Mouse (Mus musculus) kidney, embryonic 14.5 days (tissue): ENCODE data around the gene Heatr5b. TPM values are rescaled to one million over a fixed set of nuclear protein-coding genes. Genes with fewer than 3 reads are reported as not detected.

Source experiments
- ATAC-seq: fragments of 200-750 bp; cut with Nextera tagmentation; 2 replicates; pipeline ENCODE4 v1.8.0; 2017; ENCODE audit warnings: moderate number of reproducible peaks, mild to moderate bottlenecking, moderate TSS enrichment, moderate library complexity; ENCODE audit not compliant: low FRiP score, low TSS enrichment
- H3K27ac ChIP-seq: fragments of 300-500 bp; sonication (generic); 2 replicates; pipeline ENCODE4 v1.5.1; 2014; ENCODE audit warnings: low read depth, mild to moderate bottlenecking, low read length, moderate library complexity, mixed read lengths
- H3K27me3 ChIP-seq: fragments of 300-500 bp; sonication (generic); 2 replicates; pipeline ENCODE4 v1.6.1; 2014; ENCODE audit warnings: mild to moderate bottlenecking, low read length; ENCODE audit not compliant: control insufficient read depth, insufficient read depth
- H3K36me3 ChIP-seq: fragments of 300-500 bp; sonication (generic); 2 replicates; pipeline ENCODE4 v1.6.1; 2014; ENCODE audit warnings: low read length, mixed read lengths; ENCODE audit not compliant: control insufficient read depth, insufficient read depth
- H3K4me1 ChIP-seq: fragments of 300-500 bp; sonication (generic); 2 replicates; pipeline ENCODE4 v1.6.1; 2014; ENCODE audit warnings: low read length, mixed read lengths; ENCODE audit not compliant: control insufficient read depth, insufficient read depth
- H3K4me2 ChIP-seq: fragments of 300-500 bp; sonication (generic); replicated peaks from 2 replicates; pipeline ENCODE4 v1.6.1; 2014; ENCODE audit warnings: low read depth, mild to moderate bottlenecking, low read length
- H3K4me3 ChIP-seq: fragments of 300-500 bp; sonication (generic); 2 replicates; pipeline ENCODE4 v1.5.1; 2014; ENCODE audit warnings: mild to moderate bottlenecking, low read length
- H3K9ac ChIP-seq: fragments of 300-500 bp; sonication (generic); 2 replicates; pipeline ENCODE4 v1.6.1; 2014; ENCODE audit warnings: low read depth, mild to moderate bottlenecking, low read length, moderate library complexity
- H3K9me3 ChIP-seq: fragments of 300-500 bp; sonication (generic); 2 replicates; pipeline ENCODE4 v1.6.1; 2016; ENCODE audit warnings: low read length; ENCODE audit not compliant: control insufficient read depth
- WGBS: fragments of 180-500 bp; shearing (Covaris S2); extraction: QIAGEN DNeasy Blood & Tissue Kit; methylation state at CpG from one replicate; pipeline ENCODE4 v1.1.7; 2014; 5-methylcytosine and 5-hydroxymethylcytosine counted together
- polyA plus RNA-seq: library from polyadenylated mRNA; unstranded; fragments of >200 nt; fragmentation: Nextera tagmentation; extraction: Ambion mirVana; gene quantifications from 2 replicates; pipeline ENCODE4 v1.2.1, GENCODE M21; 2014

Heatr5b gene
- polyA plus RNA-seq, 1 experiment from 2014 or later: 9.3 TPM

DNA sequence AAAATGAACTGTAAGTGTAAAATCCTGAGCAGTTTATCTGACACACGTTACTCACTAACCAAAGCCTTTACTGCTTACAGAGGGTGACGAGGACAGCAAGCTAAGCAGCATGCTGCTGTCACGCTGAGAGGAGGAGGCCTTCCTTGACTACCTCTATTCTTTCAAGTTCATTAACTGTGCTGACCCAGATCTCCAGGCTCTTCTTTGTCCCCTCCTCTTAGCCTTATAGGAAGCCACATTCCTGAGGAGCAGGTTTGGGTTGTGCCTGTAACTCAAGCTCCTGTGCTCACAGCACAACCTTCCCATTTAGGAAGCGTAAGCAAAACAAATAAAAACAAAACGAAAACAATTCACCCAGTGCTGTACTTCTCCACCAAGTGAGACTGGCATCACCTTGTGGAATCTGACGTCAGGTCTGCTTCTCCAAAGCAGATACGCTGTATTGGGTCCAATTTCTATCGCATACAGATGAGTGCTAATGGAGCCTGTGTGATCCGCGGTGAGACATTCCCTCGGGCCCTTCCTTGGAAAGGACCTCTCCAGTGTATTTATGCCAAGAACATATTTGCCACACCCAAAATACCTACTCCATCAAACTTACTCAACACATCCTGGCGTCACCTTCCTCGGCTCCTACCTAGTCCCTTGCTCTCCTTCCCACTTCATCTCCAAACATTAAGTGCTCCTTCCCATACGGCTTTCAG, 108.3 kb downstream of the Heatr5b start:
- ATAC-seq: peak; percentile 75
- no peak overlapping the region for H3K4me2 ChIP-seq

DNA sequence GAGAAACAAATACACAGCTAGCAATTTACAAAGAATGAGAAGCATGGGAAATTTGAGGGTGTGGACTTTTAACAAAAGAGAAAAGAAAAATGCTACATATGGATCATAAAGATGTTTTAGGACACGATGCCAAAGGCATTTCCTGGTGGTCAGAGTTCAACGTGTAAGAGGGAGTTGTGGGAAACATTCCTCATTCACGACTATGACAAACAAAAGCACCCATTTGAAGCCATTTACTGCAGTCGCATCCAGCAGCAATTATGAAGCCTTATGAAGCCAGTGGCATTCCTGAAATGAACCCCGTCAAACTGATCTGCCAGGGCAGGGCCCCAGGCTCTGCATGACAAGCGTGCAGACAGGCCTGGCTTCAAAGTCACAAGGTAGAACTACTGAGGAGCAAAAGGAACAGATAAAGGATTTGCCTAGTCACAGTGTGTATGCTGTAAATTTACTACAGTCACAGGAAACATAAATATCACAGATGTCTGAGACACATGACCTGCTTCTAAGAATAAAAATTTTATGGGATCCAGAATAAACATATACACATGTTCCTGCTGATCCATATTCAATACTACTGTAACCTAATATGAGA, 110.6 kb downstream of the Heatr5b start:
- Histone ChIP-seq H3K9me3 (no peaks in the 10 kb centered on the region), H3K9ac (no peak overlapping the region), H3K27ac (no peak overlapping the region), H3K27me3 (no peaks in the 10 kb centered on the region), H3K4me3 (no peak overlapping the region), H3K4me1 (0 out of 2 replicates have a peak, but pooled peaks cover 3% of the 10 kb centered on the region), H3K4me2 (no peak overlapping the region), H3K36me3 (no peaks in the 10 kb centered on the region)
- WGBS: 59% methylated on average over 6 of the region's 6 CpGs
- ATAC-seq: no peak

More for the DNA sequence above, 108.3 kb downstream of the Heatr5b start:
- Histone ChIP-seq H3K9me3 (no peaks in the 10 kb centered on the region), H3K4me1 (0 out of 2 replicates have a peak, but pooled peaks cover 3% of the 10 kb centered on the region), H3K27me3 (no peaks in the 10 kb centered on the region), H3K4me3 (no peak overlapping the region), H3K9ac (no peak overlapping the region), H3K27ac (no peak overlapping the region), H3K36me3 (no peaks in the 10 kb centered on the region)
- WGBS: 59% methylated on average over 14 of the region's 14 CpGs

DNA sequence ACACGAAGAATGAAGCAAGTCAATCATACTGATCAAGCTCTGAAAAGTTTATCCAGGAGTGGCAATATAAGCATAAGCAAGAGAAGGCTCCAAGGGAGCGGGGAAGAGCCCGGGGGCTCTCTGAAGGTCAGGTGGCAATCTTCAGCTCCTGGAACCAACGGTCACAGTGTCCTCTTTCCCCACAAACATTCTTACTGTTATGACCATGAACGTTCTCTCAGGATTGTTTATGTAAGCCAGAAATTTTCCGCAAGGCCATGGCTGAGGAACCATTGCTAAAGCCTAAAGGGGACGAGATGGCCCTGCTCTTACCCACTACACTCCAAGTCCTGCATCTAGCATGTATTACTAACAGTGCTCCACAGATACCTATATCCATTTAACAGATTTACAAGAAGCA, 113.5 kb downstream of the Heatr5b start:
- 0 out of 2 replicates have a peak, but pooled peaks cover 4% of the 10 kb centered on the region for H3K36me3 ChIP-seq
- H3K4me2 ChIP-seq: no peak overlapping the region
- no peak overlapping the region for H3K27ac ChIP-seq
- H3K9me3 ChIP-seq: peaks cover 3% of the 10 kb centered on the region; the same call in 1 of the 2 replicates
- H3K9ac ChIP-seq: no peak overlapping the region
- no peak overlapping the region for H3K4me3 ChIP-seq
- ATAC-seq: no peak
- WGBS: 82% methylated on average over 7 of the region's 7 CpGs
- no peaks in the 10 kb centered on the region for H3K27me3 ChIP-seq
- no peaks in the 10 kb centered on the region for H3K4me1 ChIP-seq

- no peak for ATAC-seq
- H3K27me3 ChIP-seq: no peaks in the 10 kb centered on the region
- no peak overlapping the region for H3K4me3 ChIP-seq
- 90% methylated on average over 13 of the region's 13 CpGs for WGBS
- H3K36me3 ChIP-seq: 0 out of 2 replicates have a peak, but pooled peaks cover 4% of the 10 kb centered on the region
- H3K4me1 ChIP-seq: no peaks in the 10 kb centered on the region
- no peak overlapping the region for H3K4me2 ChIP-seq
- H3K27ac ChIP-seq: no peak overlapping the region
- H3K9me3 ChIP-seq: peaks cover 3% of the 10 kb centered on the region; the same call in 1 of the 2 replicates
- no peak overlapping the region for H3K9ac ChIP-seq
These were observed 116.1 kb downstream of the Heatr5b start for GRCm38 (mm10) chr17:78719086-78719485.

DNA sequence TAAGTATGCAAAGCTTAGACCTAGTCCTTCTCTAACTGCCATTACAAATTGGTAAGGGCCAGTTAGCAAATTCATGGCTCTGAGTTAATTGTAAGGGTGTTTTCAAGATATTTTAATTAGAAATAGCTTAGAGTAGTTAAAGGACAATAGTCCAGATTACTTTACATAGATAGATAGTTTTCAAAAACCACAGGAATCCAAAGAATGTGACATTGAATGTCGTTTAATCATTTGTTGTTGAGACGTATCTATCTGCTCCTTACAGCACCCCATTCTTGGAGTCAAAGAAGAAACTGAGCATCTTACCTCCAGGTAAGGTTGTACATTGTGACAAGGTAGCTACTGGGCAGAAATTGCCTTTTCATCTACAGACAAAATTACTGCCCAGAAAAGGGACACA, 124.9 kb downstream of the Heatr5b start:
- WGBS: 74% methylated on average over 2 of the region's 2 CpGs
- Histone ChIP-seq H3K4me2 (no peak overlapping the region), H3K36me3 (no peaks in the 10 kb centered on the region), H3K27ac (no peak overlapping the region), H3K4me1 (no peaks in the 10 kb centered on the region), H3K27me3 (no peaks in the 10 kb centered on the region), H3K9ac (no peak overlapping the region), H3K4me3 (no peak overlapping the region), H3K9me3 (no peaks in the 10 kb centered on the region)
- no peak for ATAC-seq

DNA sequence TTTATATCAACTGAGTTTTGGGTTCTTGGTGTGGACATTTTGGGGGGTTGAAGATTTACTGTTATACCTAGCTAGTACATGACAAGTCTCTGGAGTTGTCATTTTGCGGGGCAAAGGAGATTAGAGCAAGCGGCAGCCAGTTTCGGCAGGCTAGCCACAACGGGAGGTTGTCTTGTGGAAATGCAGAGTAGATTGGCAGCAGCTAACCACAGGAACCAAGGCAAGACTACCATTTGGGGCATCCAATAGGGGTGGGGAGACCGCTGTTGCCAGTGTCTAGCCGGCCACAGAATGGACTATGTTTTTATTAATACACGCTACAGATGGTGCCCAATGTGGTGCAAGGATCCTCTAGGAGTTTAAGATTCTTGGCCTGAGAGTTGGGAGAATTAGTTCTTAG, 126.7 kb downstream of the Heatr5b start:
- H3K4me2 ChIP-seq: no peak overlapping the region
- no peak overlapping the region for H3K4me3 ChIP-seq
- H3K27ac ChIP-seq: no peak overlapping the region
- WGBS: 91% methylated on average over 7 of the region's 7 CpGs
- no peak overlapping the region for H3K9ac ChIP-seq
- no peaks in the 10 kb centered on the region for H3K36me3 ChIP-seq
- no peak for ATAC-seq
- H3K9me3 ChIP-seq: no peaks in the 10 kb centered on the region
- H3K27me3 ChIP-seq: no peaks in the 10 kb centered on the region
- H3K4me1 ChIP-seq: no peaks in the 10 kb centered on the region

GRCm38 (mm10) chr17:78702988-78703387, 132.2 kb downstream of the Heatr5b start:
- H3K36me3 ChIP-seq: no peaks in the 10 kb centered on the region
- H3K9me3 ChIP-seq: no peaks in the 10 kb centered on the region
- no peak overlapping the region for H3K4me2 ChIP-seq
- H3K4me1 ChIP-seq: no peaks in the 10 kb centered on the region
- no peaks in the 10 kb centered on the region for H3K27me3 ChIP-seq
- no peak for ATAC-seq
- WGBS: 92% methylated on average over 7 of the region's 7 CpGs
- no peak overlapping the region for H3K27ac ChIP-seq
- no peak overlapping the region for H3K4me3 ChIP-seq
- H3K9ac ChIP-seq: no peak overlapping the region

Other genes with a start within 250 kb of the Heatr5b start
- 6.1 and 8.6 TPM in 2 replicates for gene Strn, start 98.2 kb downstream of the Heatr5b start, polyA plus RNA-seq
- gene Gpatch11, start 203 bp upstream of the Heatr5b start, polyA plus RNA-seq: 33.7 and 43.4 TPM in 2 replicates
- gene Eif2ak2, start 47.2 kb upstream of the Heatr5b start, polyA plus RNA-seq: 12.0 and 14.6 TPM in 2 replicates
- gene Sult6b1, start 71.6 kb upstream of the Heatr5b start, polyA plus RNA-seq: 0.19 and 0.20 TPM in 2 replicates
- gene Cebpzos, start 81.1 kb upstream of the Heatr5b start, polyA plus RNA-seq: 108 and 133 TPM in 2 replicates
- gene Cebpz, start 101.7 kb upstream of the Heatr5b start, polyA plus RNA-seq: 58.7 and 64.8 TPM in 2 replicates
- 45.4 and 63.2 TPM in 2 replicates for gene Ndufaf7, start 101.8 kb upstream of the Heatr5b start, polyA plus RNA-seq
- gene Prkd3, start 185.5 kb upstream of the Heatr5b start, polyA plus RNA-seq: 26.5 and 45.0 TPM in 2 replicates
- gene Qpct, start 216.5 kb upstream of the Heatr5b start, polyA plus RNA-seq: 2.1 and 3.1 TPM in 2 replicates